Mouse (Mus musculus) lung, postnatal 25 days (tissue): ENCODE measurements at regions not wholly inside any gene's neighbourhood (a gene's known extent, or its start where the extent isn't known, plus 50 kb on each side); places are given as distances from the start of the nearest gene placed in this dataset.

ENCODE experiments used
- DNase-seq: peaks from one replicate; pipeline ENCODE4 v3.0.0; 2022; ENCODE audit warnings: low spot score

DNA sequence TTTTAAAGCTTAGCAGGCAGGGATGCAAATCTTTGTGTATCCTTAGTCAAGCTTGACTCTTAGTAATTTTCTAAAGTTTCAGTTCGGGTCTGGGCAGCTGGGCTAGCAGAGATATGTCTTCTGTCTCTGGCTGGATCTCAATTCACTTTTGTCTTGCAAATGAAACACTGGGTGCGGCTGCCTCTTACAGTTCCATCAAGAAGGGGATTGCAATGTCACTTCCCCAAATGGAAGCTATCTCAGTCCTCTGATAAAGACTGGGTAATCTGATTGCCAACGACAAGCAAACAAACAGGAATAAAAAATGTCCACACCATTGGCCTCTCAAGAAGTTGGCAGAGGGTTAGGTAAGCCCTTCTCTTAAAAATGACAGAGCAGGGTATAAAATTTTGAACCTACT, 314.1 kb upstream of the Fam19a5 start:
- no peak for DNase-seq

DNA sequence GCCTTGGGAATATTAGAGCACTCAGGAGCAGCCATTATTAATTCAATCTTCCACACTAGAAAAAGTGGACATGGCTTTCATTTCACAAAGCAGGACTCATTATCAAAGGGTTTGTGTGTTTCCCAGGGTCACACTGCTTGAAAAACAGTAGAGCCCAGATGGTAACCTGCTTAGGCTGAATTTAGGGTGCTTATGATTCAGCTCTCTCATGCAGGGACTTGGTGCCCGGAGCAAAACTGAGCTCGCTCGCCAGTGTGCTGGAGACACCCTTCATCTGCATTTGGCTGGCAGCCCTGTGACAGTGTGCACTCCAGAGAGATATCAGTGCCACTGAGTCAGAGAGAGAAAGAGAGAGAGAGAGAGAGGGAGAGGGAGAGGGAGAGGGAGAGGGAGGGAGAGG, 308.0 kb upstream of the Fam19a5 start:
- no peak for DNase-seq

DNA sequence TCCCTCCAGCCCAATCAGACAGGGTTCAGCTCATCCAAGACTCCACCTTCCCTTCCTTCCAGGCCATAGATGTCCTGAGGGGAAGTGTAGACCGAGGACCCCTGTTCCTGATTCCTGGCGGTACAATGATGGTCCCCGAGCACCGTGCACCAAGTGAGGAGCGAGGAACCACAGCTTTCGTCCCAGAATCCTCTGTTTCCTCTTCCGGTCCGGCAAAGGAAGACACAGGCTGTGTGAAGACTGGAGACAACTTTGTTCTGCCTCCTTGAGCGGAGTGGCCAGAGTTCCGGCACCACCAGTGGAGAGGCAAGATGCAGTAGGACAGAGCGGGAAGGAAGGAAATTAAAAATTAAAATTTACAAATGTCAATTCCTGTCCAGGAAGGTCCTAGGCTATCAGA, 305.0 kb upstream of the Fam19a5 start:
- no peak for DNase-seq

DNA sequence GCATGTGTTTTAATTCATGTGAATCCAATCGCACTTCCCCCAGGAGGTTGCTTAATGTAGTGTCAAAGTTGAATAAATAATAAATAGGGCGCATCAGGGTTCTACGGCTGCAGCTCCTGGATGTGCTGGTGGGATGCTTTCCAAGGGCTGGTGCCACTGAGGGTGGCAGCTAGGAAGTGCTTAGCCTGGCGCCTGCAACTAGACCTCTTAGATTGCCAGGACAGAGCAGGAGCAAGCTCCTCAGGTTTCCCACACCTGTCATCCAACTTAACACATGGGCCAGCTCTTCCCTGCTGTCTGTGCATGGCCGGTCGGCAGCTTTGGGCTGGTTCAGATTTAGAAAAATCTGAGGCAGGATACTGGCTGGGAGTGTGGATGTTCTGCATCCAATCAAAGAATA, 282.6 kb upstream of the Fam19a5 start:
- no peak for DNase-seq

DNA sequence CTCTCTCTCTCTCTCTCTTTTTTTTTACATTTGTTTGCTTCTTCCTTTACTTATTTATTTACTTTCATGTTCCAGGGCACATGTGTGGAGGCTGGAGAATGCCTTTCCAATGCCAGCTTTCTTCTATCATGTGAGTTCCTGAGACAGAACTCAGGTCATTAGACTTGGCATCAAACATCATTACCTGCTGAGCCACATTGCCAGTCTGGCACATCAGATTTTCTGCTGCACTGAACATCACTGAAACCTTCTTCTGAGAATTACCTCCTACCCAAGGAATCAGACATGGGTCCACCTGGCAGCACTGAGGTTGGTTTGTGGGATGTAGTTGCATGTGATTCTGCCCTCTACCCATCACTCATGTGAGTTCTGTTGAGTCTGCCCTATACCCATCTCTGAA, 279.2 kb upstream of the Fam19a5 start:
- DNase-seq: no peak

DNA sequence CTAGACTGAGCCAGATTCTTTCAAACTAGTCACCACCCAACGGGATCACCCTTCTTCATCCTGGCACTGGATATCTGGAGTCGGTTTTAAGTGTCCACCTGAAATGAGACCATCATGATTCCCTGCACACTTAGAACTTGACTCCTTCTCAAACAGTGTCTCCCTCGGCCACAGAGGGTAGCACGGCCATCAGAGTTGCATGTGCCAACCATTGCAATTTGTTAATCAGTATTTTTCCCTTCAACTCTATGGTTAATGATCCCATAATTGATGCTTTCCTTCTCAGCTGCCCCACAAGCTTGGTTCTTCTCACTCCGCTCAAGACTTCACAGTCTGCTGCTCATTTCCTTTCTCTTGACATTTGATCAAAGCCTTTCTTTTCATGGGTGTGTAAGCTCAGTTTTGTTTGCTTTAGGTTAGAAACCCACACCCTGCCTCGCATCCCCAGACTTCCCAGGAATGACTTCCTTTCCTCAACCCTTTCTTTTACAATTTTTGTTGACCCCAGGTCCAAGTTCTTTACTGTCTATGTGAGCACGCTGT, 253.0 kb upstream of the Fam19a5 start:
- no peak for DNase-seq

DNA sequence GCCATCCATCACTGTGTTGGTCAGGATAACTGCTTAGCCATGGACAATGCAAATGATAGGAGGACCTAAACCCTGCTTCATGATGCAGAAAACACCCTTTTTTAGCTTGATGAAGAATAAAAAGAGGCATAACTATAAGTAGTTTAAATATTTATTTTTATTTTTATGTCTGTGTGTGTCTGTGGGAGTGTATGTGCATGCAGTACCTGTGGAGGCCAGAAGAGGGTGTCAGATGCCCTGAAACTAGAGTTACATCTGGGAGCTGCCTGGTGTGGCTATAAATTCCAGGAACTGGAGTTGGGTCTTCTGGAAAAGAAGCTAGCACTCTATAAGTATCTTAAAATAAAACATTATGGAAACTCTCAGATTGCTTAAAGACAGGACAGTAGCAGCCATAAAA, 224.2 kb upstream of the Fam19a5 start:
- no peak for DNase-seq

DNA sequence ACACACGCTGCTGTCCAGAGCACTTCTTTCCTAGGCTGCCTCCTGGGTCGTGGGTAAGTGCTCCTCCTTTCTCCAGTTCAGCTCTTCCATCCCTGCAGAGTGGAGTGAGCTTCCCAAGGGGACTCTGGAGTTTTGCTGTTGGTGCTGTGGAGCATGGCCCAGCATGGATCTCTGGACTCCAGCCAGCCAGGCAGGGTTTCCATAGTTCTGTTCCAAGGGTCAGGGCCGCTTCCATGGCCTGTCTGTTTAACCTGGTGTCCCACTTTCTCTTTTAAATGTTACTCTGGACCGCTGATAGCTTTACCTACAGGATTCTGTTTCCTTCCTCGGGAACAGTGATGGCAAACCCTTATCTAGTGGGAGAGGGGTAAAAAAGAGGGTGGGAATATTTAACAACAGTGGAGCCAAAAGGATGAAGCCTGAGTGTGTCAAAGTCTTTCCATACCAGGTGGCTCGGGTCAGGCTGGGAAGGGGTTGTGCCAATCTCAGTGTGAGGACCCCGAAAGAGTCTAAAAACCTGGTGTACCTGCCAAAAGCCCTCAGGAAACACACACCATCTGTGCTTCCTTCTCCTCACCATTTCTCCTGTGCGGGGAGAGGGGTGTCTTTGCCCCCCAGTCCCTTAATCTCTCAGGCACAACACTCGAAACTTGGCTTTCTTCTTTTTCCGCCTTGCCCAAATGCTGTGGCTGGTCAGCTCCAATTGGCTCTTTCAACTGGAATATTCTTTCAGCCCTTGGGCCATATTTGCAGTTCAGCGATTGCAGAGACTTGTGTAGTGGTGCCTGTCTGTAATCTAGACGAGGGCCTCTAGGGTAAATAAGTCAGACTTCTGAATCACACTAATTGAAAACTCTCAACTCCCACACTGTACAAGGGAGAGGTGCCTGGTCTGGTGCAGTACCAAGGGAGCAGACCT, 222.8 kb upstream of the Fam19a5 start:
- no peak for DNase-seq

DNA sequence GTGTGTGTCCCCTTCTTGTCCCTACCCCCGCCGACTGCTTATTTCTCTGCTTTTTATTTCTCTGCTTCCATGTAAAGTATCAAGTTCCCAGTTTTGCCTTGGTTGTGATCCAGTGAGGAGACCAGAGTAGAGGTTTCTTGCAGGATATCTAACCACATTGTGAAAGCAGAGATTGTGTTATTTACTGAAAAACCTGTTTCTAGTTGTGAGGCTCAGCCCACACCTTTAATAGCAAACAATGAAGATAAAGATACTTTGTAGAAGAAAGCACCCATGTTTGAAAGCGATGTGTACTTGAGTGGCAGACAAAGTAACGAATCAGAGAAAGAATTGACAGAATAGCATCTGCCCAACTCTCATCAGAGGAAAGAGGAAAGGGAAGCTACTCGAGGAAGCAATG, 218.7 kb upstream of the Fam19a5 start:
- no peak for DNase-seq

DNA sequence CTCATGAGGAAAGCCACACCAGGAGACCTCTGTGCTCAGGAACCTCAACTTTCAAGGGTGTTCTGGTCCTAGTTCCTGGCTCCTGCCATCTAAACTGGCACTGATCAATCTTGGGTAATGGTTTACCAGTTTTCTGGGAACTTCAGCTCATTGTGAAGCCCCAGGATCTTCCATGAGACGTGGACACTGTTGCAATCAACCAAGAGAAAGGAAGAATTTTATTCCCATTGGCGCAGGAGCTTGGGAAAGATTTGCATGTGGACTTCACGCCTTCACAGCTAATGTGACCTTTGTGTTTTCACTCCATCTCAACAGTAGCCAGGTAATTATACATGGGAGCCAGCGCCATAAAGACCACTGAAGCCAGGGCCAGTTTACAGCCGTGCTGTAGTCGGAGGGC, 217.8 kb upstream of the Fam19a5 start:
- DNase-seq: no peak

DNA sequence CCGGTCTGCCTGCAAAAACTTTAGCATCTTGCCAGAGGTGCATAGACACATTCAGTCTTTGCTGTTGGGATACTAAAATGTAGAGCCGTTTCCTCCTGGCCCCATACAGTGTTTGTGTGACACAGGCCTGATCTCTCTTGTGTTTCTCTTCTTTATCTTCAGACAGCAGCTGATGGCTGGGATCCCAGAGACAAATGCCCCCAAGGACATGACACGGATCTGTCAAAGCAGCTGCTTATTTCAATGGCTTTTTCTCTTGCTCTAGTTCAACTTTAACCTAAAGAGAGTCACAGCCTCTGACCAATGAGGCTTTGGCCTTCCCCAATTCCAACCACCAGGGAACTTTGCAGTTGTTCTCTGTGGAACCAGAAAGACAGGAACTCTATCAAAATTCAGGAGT, 211.7 kb upstream of the Fam19a5 start:
- DNase-seq: no peak

DNA sequence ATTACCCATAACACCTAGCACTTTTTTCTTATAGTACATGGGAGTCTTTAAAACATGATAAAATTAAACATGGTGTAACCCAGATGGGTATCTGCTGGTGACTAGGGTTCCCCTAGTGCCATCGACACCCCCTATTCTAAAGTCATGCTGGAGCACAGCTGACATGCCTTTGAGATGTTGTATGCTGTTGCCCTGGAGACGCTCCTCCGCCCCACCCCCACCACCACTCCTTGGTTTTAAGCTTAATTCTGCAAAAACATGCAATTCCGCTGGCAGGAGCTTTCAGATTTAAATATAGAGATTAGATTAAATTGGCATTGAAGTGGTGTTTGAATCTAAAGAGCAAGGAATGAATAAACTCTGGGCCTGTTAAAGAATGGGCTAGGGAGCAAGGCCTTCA, 210.6 kb upstream of the Fam19a5 start:
- no peak for DNase-seq

DNA sequence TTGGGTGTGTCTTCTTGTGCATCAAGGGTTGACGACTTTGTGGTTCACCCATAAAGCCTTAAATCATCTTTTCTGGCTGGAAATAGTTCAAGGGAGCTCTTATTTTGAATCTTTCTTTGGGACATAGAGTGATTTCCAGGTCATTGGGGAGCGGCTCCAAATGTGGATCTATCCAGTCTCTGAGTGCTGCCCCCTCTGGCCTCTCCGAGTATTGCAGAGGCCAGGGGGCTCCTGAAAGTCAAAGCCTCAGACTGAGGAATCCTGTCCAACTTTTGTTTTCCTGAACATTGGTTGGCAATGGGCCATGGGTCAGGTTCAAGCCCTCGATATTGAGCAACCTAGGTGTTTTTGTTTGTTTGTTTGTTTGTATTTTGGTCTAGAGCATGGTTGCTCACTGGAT, 209.7 kb upstream of the Fam19a5 start:
- no peak for DNase-seq

DNA sequence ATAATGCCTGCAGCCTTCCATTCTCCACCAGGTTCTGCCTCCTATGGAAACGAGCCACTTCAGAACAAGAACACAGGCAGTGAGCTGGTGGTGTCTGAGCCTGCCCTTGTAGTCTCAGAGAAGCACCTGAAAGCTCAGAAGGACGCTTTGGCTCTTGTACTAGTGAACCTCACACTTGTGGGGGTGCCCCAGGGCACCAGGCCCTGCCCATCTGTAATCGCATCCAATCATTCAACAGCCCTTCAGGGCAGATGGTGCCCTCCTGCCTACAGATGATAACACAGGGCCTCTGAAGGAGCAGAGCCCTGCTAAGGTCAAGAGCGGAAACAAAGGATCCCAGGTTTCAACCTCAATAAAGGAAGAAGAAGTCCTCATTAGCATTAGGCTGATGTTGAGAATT, 208.8 kb upstream of the Fam19a5 start:
- DNase-seq: no peak

DNA sequence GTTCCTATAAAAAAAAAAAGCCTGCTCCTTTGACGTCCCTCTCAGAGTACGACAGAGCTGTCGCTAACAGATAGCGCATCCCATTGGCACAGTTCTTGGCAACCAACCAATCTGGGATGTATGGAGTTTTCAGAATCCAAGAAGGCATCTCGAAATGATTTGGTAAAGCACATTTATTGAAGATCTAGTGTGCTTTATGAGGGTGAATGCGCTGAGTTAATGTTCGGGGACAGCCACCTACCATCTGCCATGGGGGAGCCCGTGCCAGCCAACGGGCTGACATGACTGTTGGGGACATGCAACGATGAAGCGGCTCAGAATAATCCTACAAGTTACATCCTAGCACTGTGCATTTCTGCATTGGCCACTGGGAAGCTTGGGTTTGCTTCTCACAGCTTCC, 208.4 kb upstream of the Fam19a5 start:
- no peak for DNase-seq

DNA sequence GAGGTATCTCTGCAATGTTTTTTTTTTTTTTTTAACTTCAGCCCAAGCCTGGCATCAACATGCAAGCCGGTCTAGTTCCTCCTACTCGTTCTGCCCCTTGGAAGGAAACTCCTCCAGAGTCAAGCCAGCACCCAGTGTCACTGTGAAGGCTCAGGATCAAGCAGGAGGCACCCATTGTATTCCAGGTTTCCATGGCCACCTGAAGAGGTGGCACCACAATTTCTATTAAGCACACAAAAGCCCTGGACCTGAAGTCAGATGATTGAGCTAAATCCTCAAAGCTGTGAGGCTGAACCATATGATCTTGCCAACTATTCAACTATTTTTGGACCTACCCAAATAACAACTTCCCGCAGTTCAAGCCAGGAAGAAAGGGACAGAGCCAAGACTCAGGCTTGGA, 204.2 kb upstream of the Fam19a5 start:
- DNase-seq: peak; percentile 54

DNA sequence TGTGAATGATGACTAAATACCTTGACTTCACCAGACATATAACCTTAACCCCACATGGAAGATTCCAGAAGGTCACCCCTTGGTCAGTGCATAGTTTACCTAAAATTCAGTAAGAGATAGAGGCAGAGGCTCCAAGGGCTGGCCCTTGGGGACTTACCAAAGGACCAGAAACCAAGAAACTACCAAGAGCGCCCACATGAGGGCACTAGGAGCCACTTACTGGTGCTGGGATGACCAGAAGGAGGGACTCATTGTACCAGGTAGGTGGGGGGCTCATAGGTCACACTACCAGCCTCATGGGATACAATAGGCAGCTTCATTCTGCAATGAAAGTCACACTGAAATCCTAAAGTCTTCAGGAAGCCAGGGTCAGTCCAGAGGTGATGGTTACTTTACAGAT, 201.4 kb upstream of the Fam19a5 start:
- DNase-seq: no peak

DNA sequence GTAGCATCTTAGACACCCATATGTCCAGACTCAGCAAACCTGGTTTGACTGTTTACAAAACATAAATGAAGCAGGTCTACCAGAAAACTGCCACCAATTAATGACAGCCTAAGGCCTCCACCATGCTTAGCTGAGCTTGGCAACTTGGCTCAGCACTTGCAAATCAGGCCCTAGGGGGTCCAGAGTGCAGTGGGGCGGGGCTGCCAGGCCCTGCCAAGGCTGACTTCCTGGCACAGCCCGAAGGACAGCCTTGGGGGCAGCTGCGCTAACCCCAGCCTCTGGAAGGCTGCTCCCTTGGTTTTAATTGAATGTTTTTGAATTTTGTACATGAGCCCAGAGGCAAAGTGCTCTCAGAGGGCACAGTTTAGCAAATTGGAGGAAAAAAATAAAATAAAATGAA, 198.3 kb upstream of the Fam19a5 start:
- DNase-seq: no peak

DNA sequence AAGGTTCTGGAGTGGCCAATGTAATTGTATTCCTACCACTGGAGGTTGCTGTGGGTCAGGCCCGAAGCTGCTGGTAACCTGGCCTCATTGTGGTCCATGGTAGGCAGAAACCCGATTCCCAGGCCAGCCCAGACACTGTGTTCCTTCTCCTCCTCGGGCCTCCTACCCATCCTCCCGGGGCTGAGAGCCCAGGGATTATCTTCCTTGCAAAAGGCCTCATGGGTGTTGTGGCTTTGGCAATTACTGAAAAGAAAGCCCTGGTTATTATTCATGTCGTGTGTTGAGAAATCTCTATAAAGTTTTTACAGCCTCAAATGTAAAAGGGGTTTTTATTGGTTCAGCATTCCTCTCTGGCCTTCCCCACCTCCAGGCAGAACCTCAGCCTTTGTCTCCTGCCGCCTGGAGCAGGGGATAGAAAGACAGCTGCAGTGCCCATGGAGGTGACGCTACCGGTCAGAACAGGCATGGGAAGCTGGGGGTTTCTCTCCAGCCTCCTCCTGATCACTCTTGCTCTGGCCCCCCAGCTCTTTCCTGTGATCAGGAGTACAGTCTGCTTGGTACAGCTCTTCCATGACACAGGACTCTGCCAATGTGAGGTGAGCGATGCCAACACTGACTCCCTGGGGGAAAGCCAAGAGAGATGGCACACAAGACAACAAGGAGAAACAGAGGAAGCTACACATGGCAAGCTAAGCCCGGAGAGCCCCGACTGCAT, 194.4 kb upstream of the Fam19a5 start:
- no peak for DNase-seq

DNA sequence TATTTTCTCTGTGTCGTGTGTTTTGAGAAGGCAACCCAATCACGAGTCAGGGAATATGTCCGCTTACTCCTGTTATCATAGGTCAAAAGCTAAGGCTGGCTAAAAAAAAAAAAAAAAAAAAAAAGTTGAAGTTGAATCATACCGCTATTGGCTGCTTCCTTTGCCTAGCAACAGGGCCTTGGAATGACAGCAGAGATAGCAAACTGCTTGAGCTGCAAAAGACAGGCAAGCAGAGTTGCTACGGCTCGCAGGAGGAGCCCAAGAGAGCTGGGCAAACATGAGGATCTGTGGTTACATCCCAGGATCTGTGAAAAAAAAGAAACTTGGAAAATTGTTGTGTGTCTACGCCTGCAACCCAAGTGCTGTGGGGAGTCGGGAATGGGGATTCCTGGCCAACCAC, 191.3 kb upstream of the Fam19a5 start:
- peak; percentile 6 for DNase-seq

DNA sequence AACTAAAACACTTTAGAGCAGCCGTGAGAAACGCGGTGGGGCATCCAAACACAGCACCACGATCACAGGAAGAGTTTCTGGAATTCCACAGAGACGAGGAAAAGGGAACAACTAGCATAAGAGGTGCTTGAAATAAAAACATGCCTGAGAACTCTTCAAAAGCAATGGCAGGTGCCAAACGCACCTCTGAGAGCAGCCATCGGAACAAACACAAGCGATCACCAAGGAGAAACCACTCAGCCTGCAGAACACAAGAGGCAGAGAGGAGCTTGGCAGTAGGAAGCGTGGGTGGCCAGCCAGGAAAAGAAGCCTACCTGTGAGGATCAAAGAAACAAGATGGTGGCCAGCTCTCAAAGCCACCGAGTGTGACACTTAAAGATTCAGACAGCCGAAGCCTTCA, 190.2 kb upstream of the Fam19a5 start:
- peak; percentile 80 for DNase-seq

DNA sequence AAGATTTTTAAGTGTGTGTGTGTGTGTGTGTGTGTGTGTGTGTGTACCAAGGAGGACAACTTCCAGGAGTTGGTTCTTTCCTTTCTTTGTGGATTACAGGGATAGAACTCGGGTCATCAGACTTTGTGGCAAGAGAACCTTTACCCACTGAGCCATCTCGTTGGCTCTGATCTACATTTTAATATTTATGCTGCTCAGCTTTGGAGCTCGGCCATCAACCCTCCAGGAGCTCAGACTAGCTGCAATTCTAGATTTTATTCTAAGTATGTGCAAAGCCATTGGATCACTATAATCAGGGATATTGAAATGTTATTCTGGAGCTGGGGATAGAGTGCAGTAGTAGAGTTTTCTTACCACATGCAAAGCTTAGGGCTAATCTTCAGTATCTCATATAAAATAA, 183.6 kb upstream of the Fam19a5 start:
- no peak for DNase-seq

DNA sequence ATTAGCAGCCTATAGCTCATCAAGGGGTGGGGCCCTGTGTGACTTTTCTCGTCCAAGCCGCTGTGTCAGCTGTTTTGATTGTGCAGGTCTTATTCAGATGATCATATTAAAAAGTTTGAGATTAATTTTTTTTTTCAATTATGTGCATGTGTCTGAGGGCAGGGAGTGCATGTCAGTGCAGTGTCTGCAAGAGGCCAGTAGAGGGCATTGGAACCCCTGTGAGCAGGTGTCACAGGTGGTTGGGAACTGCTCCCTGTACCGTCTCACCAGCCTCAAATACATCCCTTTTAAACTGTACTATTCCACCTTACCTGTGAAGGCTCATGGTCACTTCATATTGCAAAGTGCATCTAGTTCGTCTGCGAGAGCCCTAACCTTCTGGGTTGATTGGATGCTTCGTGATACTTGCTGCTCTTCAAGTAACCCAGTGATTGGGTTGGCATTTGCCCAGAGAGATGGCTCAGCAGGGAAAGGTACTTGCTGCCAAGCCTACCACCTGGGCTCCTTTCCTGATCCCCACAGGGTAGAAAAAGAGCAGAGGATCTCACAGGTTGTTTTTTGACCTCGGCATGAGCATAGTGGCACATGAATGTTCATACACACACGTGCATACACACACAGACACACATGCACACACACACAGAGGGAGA, 178.3 kb upstream of the Fam19a5 start:
- peak; percentile 34 for DNase-seq
